Mouse (Mus musculus) erythroid progenitor cell, adult 5-6 weeks (primary cell): ENCODE measurements around the gene Ccnj. TPM values are rescaled to one million over a fixed set of nuclear protein-coding genes. Genes with fewer than 3 reads are reported as not detected.

Experiments
- ATAC-seq: replicated peaks from 2 replicates; pipeline ENCODE4 v1.8.0; 2016; ENCODE audit warnings: moderate number of reproducible peaks, mild to moderate bottlenecking, moderate TSS enrichment, inconsistent platforms; ENCODE audit not compliant: poor library complexity, low FRiP score, severe bottlenecking
- total RNA-seq, 2 experiments: library from RNA; stranded (forward) in 1 of 2; stranded (reverse) in 1 of 2; fragments of 150-400 nt in 1 of 2; fragments of 186-747, 209-891 nt in 1 of 2; gene quantifications; 2 replicates each; pipeline versions ENCODE4 v1.2.3 to v1.2.4; 2015 to 2017; ENCODE audit warnings: low replicate concordance in 2 of 2

Ccnj gene
- total RNA-seq (2015; ENCODE audit: low replicate concordance) (0.36 and 1.3 TPM in 2 replicates), total RNA-seq (2017; ENCODE audit: low replicate concordance) (0.15 and 1.9 TPM in 2 replicates)

DNA sequence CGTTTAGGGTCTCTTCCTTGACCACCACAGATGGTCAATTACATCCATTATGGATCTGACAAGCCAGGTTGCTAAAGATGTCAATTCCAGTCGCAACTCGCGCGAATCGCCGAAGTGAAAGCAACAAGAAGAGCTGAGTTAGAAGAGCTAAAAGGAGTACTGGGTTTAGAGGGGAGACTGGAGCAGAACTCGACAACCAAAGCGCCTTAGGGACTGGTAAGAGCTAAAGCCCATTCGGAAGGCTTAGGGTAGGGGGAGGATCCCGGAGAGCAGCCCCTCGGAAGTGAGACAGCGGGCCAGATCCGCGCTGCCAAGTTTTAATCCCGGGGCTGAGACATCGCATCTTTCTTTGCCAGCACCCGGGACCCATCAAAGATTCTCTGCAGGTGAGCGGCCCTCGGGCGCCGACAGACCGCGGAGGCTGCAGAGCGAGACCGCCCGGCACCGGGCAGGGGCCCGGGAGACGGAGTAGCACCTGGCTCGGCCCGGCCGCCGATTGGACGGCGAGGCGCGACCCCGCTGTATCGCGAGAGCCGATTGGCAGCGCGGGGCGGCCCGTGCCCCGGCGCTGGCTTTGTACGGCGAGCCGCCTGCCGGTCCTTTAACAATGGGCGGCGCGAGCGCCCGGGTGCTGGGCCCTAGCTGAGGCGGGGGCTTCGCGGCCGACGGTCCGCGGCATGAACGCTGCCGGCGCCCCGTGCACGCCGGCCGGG lies at the start of gene Ccnj:
Gene Ccnj (plus strand): TSS at position 577 of the 713 bp plus-strand sequence.
- ATAC-seq: peak; percentile 92

GRCm38 (mm10) chr19:40788004-40788714 lies 42.9 kb upstream of the Ccnj start:
- no peak for ATAC-seq

DNA sequence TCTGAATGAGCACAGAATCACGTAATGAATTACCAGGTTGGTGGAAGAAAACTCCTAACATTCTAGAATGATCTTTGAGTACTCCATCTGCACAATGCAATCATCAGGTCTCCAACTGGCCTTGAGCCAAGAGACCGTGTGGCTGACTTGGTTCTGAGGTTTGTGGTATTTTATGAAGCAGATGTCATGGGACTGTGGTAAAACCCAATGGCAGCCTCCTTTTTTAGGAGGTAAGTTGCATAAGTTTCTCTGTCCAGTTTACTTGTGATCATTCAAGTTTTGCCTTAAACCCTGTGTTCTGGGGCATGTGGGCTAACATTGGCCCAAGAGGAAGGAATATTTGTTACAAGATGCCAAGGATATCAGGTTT lies 42.4 kb upstream of the Ccnj start:
- no peak for ATAC-seq

GRCm38 (mm10) chr19:40805176-40805737 lies 25.8 kb upstream of the Ccnj start:
- no peak for ATAC-seq

GRCm38 (mm10) chr19:40809858-40810257 lies 21.2 kb upstream of the Ccnj start:
- ATAC-seq: no peak

DNA sequence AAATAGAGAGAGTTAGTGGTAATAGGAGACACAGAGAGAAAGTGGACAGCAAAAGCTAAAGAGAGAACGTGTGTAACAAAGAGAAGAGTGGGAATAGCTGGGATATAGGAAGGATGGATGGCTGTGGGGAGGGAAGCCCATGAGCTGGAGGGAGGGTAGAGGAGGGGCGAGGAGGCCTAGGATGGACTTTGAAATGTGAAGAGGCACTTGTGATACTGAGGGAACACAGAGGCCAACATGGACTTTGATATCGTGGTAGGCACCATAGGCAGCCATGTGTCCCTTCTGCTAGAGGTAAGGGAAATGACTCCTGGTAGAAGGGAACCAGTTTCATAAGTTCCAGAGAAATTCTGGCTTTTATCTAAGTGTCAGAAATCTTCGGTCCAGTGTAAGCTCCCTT lies 19.2 kb upstream of the Ccnj start:
- ATAC-seq: no peak

GRCm38 (mm10) chr19:40812778-40813177 lies 18.3 kb upstream of the Ccnj start:
- ATAC-seq: peak; percentile 45

DNA sequence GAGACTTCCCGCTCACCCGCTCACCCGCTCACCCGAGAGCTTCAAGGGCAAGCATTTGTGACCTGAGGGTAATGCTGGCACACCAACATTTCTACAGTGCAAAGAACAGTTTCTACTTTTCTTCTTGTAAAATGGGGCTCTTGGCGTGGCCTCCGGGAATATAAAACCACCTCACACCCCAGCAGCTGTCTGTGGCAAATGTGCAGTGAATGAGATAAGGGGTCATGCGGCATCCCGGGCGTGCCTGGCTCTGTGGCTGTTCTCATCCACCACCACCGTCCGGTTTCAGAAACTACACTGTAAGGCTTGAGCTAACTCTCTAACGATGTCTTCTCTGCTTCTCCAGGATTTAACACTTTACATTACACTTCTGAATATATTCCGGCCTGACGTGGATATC lies 17.7 kb upstream of the Ccnj start:
- peak; percentile 95 for ATAC-seq

DNA sequence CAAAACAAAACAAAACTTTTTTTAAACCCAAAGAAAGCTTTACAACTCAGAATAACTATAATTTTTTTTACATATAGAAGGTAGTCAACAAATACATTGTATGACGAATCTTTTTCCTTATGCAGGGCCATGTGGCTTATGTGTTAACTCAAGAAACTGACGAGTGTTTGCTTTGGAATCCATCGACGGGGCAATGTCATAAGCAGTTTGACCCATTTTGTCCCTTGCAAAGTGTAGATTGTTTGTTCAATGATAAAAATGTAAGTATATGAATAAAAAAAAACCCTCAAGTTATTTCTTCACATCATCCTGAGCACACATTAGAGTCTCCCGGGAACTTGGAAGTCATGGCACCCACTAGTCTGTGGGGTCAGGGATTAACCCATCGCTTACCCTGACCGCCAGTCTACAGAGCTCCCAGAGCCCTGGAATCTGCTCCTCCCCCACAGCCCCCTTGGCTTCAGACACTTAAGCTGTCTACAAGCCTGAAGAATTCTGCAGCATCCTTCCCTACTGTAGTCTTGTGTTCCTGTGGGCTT lies 15.4 kb upstream of the Ccnj start:
- ATAC-seq: no peak

GRCm38 (mm10) chr19:40817901-40818532 lies 13.1 kb upstream of the Ccnj start:
- ATAC-seq: peak; percentile 35

- peak; percentile 78 for ATAC-seq
Measured at GRCm38 (mm10) chr19:40818764-40819163, 12.3 kb upstream of the Ccnj start.

DNA sequence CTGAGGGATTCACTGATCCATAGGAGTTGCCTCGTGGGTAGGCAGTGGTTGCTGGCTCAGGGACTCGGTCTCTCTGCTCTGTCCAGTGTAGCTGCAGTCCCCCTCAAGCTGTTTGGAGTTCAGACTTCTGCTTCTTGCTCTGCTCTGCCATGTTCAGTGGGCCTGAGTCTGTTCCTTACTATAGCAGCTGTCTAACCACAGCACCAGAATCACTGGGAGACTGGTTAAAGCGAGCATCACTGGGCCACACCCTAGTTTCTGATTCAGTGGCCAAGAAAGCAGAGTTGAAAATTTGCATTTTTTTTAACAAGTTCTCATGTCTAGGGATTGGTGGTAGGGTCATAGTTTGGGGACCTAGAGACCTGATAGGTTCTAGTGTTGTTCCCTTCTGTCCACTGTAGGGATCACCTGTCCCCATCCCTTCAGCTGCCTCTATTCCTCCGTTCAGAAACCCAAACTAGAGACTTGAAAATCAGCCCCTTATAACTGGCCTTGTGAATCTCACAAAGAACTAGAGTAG lies 9.7 kb upstream of the Ccnj start:
- no peak for ATAC-seq

GRCm38 (mm10) chr19:40825636-40826035 lies 5.4 kb upstream of the Ccnj start:
- ATAC-seq: no peak

- no peak for ATAC-seq
Measured at GRCm38 (mm10) chr19:40826735-40827134, 4.3 kb upstream of the Ccnj start.

DNA sequence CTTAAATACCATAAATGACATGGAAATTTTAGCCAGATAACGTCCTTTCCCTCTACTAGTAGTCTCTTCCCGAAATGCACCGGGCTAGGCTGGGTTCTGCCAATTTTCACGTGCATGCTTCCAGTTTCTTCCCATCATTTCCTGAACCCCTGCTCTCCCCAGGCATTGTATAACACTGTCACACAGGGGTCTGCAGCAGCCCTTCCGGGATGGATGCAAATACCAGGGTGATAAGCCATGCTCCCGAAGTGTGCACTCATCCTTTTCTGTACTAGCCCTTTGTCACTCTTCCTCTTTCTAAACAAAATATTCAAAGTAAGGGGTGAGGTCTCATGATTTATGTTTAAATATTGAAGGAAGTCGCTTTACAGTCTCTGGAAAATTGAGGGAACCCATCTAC lies 881 bp upstream of the Ccnj start:
- ATAC-seq: no peak

DNA sequence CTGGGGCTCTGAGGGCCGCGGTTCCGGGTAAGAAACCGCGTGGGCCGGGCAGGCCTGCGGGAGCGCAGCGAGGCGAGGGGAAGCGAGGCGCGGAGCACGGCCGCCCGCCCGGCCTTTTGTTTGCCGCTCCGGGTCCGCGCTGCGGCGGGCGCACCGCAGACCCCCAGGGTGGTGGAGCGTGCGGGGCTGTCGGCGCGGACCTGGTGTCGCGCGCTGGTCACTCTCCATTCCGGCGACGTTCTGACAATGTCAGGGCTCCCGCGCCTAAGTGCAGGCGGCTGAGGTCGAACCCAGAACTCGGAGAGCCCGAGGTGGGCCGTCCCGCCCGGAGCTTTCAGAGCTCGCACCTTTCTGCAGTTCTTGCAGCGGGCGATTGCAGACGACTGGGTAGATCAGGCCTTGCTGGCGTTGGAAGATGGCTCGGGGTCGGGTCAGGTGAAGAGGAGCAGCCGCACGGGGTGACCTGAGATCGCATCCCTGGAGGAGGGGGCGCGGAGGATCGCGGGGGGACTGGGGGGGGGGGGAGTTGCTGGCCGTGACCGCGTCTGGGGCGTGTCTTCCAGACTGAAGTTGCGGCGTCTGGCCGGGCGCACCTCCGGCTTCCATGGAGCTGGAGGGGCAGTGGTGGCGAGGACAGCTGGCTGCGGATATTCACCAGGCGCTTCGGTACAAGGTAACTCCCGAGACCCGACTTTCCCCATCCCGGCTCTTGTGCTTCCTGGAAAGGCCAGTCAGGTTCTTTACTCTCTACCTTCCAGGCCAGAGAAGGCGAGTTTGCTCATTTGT lies 530 bp downstream of the Ccnj start:
- ATAC-seq: peak; percentile 55

DNA sequence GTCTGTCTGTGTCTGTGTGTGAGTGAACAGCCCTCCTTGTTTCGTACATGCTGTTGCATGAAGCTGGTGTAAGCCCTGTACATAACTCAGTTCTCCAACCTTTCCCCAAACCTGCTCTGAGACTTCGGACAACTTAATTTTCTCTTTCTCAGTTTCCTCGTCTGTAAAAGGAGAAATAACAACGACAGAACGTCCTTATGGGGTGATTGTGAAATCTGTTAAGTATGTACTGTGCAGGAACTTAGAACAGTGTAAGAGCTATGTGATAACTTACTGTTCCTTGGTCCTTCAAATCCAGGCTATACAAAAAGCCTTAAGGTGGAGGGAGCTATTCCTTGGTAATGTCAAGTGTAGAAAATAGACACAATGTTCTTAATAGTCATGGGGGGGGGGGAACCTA lies 1.3 kb downstream of the Ccnj start:
- no peak for ATAC-seq

DNA sequence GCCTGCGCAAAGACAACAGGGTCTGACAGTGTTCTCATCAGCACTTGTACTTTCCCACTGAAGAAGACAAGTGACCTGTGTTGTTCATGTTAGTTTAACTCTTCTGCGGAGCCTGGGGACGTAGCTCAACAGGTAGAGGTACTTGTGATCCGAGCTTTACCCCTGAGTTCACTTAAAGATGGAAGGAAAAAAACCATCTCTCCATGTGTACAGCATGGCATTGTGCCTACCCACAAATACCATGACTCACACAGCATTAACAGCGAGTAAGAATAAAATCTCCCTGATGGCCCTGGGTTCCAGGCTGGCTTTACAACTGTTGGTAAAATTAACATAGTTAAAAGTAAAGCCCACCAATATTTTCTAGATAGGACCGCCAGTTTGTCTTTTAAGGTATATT lies 3.4 kb downstream of the Ccnj start:
- no peak for ATAC-seq

DNA sequence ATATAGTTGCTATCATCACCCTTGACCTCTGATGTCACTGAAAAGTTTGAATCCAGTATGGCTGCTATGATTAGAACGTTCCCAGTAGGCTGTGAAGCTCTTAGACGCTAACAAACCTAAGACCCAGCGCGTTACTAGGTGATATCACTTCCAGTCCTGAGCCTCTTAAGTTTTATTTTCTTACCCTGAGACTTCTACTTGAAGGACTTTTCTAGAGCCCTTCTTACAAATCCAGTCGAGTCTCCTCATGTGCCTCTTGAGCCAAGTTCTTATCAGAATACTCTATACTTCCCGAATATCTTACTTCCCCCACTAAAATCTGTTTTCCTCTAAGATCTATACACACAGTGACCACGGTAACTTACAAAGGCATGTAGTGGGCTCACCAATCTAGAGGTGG lies 7.1 kb downstream of the Ccnj start:
- no peak for ATAC-seq
